Mouse (Mus musculus) frontal cortex, postnatal 14 days (tissue): ENCODE measurements at regions not wholly inside any gene's neighbourhood (a gene's known extent, or its start where the extent isn't known, plus 50 kb on each side); places are given as distances from the start of the nearest gene placed in this dataset.

Source experiments
- DNase-seq, 2 experiments: peaks; one replicate each; pipeline ENCODE4 v3.0.0; 2022; ENCODE audit warnings: low spot score in 2 of 2

DNA sequence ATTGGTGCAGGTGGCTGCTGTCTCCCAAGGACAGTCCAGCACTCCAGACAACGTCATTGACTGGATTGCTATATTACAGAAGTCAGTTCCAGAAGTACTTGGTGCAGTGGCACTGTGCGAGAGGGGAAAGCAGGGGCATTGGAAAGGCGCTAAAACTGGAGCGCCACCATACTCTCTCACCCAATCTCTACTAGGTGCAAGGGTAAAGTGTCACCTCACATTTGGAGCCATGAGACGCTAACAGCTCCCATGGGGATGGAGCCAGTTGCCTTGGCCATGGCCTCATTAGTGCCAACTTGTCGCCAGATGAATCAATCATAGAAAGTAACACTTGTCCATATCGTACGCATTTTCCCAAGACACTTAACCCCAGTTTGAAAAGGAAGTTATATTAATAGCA is 1617.2 kb upstream of the Gulo start:
- DNase-seq = no peak

DNA sequence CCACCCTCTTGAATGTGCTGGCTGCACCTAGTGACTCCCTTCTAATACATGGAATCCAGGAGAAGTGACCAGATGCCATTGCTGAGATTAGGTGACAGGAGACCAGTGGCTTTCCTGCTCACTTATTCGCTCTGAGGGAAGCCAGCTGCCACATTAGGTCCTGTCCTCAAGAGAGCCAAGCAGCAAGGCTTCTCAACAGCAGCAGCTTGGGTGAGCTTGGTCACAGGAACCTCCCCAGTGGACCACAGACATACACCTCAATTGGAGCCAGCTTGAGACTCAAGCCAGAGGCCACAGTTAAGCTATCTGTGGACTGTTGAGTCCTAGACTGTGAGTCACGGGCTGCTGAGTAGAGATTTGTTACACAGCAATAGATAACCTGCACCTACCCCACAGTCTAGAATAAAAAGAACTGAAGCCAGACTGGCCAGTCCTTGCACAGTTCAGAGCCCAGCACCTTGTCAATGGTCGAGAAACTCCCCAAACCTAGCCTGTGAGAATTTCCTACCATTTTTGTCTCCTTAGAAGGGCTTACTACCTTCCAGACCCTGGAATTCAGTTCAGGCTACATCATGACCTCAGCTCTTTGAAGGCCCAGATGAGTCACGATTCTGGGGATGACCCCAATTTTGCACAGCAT is 1615.0 kb upstream of the Gulo start:
- no peak for DNase-seq

DNA sequence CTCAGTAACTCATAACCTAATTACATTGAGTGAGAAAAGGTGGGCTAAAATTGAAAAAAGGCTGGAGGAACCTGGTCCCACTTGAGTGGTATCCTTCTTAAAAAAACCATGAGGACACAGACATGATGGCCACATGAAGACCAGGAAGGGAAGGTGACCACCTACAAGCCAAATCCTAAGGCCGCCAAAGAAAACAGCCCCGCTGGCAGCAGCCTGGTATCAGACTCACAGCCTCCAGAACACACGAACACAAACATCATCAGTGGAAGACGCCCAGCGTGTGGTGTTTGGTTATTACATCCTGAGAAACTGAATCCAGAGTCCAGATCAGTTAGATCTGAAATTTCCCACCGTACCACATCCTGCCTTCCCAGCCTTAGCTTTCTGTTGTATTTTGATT is 1613.9 kb upstream of the Gulo start:
- no peak for DNase-seq

DNA sequence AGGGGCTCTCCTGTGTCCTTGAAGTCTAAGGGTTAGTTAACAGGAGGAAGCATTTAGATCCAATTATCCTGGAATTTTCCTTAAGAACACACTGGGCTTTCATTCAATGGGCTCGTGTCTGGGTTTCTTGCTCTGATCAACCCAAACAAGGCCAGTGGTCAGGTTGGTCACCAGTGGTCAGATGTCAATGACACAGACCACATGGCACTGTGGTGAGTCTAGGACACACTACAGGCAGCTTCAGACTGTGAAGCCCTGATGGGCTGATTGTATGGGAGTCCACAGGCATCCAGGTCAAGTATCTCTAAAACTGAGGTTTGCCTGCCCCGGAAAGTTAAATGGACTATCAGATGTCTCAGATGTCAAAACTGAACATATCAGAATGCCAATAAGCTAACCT is 1612.5 kb upstream of the Gulo start:
- no peak for DNase-seq

DNA sequence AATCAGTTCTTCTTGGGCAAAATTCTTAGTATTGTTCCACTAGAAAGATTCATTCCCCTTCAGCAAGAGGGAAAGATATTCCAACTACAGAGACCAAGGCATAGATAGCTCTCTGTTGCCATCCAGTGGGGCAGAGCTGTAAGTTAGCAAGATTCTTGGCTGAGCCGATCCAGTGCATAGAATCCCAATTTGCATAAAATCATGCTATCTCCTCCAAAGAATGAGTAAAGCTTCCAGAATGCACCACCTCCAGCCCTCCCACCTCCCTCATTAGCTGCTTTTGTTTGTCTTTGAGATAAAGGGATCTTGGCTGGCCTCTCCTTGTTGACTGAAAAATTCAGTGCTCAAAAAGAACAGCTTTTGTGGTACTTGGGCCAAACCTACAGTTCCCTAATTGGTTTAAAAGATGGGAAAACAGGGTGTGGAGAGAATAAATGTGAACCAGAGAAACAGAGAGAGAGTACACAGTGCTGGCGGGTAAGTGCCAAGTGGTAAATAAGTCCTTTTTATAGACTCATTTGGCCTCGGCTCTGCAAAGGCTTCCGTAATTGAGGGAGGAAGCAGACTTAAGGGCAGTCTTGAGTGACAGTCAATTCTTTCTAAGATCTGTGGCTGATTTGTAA is 1612.0 kb upstream of the Gulo start:
- peak; percentile 33 to 56 for DNase-seq

DNA sequence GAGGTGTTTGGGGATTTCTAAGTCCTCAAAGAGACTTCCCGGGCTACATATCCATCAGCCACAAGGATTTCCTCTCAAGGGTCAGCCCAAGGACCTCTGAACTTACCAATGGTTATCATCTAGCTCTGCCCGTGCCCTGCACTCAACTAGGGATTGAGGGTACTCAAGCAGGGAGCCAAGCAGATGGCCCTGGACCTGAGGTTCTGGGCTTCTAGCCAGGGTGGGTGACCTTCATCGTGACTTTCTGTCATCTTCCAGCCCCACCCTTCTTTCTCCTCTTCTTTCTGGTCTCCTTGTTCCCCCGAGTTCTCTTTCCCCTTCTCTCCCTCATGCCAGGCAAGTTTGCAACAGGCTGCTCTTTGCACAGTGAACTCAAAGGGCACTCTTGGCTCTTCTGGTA is 1610.6 kb upstream of the Gulo start:
- DNase-seq = no peak

DNA sequence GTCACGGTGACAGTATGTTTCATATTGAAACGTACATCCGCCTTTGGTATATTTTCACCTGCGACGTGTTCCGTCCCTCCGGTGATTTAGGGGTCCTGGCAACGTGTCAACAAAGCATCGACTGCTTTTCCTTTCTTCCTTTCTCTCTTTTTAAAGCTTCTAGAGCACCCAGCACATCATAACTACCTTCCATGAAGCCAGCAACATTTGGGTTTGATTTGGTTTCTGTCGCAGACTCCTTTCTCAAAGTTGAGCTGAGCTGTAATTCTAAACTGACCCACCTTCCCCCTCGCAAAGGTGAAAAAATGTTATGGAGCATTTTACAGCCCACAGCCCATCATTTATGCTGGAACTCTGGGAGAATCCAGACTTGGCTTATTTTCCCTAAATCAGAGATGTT is 1605.4 kb upstream of the Gulo start:
- no peak for DNase-seq

DNA sequence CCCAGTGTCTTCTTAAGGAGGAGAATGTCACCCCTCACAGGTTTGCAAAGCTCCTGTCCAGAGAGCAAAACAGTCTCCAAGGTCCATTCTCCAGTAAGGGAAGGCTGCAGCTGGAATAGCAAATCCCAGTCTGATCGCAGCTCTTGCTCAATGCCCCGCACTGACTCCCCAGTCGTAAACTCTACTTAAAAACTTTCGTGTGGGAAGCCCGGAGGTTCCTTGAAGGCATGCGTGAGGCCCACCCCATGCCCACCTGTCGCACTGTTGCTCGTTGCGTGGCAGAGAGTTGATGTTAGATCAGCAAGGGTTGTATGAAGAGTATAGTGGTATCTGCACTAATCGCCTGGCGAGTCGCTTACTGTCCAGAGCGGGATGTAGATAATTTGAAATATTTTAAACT is 1604.7 kb upstream of the Gulo start:
- DNase-seq = no peak

DNA sequence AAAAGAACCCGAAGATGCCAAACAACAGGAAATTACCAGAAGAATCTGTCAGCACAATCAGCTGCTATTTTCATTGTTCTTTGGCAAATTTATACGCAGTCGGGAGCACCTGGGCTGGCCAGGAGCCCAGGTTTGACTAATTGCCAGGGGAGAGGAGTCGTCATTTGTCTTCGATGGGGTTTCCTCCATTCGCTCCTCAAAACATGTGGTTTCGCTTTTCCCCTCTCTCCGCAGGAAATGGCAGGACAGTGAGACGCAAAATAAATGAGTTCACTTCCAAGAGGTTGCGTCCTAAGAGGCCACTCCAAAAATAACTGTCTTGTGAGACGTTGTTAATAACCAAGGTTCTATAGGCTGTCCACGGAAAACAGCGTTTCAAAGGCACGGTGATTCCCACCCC is 1604.2 kb upstream of the Gulo start:
- no peak for DNase-seq

DNA sequence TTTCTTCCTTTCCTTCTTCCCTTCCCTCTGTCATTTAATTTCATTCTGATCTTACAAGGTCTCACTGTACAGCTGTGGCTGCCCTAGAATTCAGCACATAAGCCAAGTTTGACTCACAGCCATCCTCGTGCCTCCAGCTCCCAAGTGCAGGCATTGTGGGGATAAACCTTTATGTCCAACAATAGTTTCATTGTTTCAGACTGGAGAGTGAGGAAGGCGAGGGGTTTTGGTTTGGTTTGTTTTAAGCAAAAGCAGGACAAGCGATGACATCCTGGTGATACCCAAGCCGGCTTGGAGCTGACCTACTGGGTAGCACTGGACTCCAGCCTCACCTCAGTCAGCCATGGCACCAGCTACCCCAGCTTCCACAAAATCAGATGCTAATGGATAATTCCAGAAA is 1603.5 kb upstream of the Gulo start:
- DNase-seq = no peak

DNA sequence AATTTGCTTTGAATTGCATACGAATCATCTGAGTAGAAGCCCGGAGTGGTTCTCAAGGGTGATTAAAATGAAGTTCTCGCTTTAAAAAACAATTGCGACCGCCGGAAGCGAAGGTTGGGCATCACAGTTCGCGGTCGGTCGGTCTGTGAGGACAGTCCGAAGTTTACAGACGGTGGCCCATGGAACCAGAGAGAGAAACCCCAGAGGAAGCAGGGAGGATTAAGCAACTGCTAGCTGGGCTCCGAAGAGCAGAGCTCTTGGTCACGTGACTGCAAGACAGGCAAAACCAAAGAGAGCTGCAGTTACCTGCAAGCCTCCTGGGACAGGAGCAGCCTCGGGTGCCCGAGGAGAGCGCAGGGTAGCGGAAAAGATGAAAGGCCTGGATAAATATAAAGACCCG is 1599.3 kb upstream of the Gulo start:
- no peak for DNase-seq

DNA sequence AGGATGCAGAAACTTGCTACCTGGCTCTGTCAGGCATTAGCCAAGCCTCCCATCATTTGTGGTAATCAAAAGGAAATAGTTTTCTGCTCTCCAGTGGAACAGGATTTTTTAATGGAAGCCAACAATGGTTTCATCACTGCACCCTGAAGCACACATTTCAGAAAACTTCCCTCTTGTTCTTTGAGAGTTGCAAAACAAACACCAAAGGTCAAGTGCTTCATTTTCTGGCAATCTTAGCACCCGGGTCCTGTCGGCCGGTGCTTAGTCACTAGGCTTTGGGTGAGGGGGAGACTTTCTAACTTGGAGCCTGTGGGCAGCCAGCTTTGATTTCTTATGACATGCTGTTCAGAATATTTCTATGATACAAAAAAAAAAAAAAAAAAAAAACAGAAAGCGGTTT is 1594.0 kb upstream of the Gulo start:
- DNase-seq = no peak

DNA sequence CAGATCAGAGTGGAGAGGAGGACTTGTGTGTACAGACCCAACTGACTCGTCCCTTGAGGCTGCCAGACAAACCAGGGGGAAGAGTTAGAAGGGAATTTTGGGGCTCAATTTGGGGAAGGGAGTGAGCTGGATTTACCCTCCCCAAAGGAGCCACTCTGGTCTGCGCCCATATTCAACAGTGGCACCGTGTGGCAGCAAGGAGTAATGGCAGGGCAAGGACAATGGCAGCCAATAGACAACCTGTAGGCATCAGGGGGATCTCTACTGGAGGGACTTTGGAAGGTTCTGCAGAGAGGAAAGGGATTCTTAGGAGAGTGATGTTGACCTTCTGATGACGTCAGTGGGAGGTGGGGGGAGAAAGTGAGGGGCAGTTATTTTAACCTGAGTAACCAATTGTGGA is 1590.7 kb upstream of the Gulo start:
- DNase-seq = no peak

DNA sequence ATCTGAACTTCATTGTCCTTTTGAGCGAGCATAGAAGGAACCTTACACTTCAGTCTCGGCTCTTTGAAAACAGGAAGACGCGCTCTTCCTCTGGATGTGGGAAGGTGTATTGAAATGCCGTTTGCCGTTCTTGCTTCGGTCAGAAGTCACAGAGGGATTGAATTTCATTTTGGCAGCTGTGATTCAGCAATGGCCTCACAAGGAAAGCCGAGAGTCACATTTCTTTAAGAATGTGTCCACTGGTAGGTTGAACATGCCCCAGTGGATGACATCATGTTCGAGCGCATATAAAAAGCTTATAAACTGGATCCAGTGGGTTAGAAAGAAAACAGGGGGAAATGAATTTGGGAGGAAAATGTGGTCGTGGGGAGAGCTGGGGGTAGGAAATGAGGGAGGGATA is 1579.6 kb upstream of the Gulo start:
- DNase-seq = no peak

DNA sequence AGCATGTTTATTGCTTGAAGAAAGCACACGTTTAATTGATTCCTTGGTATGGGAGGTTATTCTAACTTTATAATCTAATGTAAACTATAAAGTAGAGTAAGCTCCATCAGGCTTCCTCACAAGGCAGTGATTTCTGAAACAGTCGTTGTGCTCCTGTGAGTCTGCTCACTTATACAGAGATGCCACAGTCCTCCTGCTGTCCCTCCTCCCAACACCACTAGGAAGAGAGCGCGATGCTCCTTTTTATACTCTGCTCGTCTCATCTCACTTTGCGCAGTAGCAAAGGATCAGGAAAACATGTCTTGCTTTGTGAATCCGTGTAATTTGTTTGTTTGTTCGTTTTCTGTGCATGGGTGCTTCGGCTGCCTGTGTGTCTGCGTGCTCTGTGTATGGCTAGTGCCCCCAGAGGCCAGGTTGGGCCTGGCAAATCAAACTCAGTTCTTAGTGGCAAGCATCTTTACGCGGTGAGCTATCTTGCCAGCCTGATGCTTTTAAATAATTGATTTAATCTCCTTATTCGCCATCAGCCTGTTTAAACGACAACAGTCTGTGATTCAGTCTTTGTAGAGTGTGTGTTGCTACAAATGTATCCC is 1575.5 kb upstream of the Gulo start:
- peak in 1 of 2 experiments; percentile 17 for DNase-seq

DNA sequence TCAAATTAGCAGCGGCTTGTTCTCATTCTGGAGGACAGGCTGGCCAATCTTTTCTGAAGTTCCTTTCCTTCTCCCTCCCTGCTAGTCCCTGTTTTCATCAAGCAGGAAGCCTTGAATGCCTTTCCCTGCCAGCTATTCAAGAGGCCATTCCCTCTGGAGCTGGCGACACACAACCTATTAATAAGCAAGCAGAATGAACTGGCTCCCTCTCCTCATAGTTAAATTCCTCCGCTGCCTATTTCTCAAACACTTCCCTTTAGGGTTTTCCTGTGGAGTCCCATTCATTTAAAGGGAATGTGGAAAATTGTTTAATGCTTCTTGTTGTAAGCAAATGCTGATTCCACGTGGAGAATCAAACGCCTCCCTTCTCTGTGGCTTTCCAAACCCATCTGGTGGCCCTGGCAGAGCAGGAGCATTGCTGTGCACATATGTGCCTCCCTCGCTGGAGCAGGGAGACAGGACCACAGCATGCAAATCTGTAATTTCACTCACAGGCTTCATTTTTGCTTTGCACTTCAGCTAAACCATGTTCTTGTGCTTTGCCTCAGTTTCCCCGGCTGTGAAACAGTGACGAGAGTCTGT is 1573.3 kb upstream of the Gulo start:
- no peak for DNase-seq

DNA sequence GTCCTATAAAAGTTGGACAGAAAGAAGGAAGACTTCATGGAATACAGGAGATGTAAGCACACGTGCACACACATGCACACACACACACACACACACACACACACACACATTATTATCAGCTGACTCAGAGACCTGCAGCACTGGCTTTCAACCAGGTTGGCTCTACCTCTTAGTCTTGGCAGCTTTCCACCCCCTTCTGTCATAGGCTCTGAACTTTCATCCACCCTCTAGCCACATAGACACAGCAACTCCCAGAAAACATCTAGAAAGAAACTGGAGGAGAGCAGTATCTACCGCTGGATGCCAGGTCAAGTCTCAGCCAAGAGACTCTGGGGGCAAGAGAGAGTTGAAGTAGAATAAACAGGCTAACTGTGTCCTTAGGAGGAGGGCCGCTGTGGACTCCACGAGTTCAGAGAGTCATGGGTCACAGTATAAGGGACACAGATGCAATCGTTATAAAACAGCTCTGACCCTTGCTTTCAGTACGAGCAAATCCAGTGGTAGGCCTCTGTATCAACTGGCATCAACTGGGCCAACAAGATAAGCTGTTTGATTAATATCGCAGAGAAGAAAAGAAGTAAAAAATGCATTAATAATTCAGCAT is 1565.4 kb upstream of the Gulo start:
- no peak for DNase-seq

DNA sequence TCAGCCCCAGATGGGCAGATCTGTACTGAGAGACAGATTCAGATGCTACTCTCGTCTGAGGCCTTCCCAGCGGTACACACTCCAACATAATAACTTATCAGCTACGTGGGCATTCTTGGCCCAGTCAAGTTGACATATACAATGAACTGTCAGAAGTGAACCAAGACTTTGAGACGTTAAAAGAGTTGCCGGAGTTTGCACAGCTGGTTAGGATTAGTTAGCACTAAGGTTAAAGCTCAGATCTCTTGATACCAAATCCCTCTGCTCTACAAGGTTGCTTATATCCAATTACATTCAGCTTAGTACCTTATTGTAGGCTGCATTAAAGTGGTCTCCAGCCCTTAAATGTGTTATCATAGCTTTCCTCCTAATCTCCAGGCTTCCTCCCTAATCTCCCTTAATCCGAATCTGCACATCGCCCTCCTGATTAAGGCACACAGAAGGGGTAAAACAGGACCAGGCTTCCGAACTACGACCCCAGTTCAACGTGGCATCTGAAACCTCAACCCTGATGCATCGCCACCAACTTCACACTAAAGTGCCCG is 1564.5 kb upstream of the Gulo start:
- no peak for DNase-seq

DNA sequence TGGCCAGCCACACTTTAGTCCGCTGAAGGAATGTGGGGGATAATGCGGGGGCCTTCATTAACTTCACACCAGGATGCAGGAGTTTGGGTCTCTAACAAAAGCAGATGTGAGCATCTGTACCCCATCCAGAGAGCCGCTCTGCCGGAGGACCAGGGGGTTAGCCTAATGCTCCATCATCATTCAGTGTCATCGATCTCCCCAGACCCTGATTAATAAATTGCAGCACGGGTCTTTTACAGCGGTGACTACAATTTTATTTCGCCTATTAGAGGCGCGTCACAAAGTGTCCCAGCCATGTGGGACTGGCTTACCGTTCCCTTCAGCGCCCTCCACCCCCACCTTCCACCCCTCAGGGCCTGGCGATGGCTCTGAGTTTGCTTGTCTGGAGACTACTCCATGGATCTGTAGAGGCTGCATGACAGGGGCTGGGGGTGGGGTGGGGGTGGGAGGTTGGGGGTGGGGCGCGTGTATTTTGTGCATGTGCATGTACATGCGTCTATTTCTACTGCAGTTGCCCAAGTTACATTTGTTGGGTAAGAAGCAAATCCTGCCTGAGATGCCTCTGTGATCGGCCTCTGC is 1560.8 kb upstream of the Gulo start:
- DNase-seq = no peak

DNA sequence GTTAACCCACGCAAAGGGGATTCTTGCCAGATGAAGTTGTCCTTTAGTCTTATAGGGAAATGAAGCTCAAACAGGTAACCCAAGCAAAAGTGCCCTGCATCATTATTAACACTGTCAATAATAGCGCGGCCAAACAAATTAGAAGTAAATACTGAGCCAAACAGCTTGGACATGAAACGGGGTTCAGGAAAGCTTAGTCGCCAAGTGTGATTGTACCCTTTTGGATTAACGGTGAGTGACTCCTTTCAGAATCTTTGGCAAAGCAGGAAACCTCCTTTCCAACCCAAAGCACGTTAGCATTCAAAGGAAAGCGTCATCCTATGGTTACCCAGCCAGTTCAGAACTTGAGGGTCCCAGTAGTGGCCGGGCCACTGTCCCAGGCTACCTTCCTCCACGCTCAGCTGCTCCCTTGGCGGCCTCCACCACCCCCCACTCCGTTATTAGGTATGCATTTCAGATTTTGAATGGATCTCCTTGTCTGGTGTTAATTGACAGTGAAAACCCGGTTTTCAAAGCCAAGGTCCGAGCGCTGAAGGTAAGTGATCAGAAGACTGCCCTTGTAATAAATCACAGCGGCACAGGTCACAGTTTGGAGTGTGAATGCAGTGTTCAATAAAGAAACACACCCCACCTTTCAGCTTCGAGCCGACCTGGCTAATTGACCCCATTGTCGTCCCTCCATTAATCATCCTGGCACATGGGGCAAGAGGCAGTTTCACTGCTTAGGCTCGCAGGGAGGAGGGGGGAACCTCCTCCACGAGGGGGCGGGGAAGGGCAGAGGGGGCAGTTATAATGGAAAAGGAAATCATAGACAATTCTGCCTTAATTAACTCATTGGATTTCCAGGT is 1560.1 kb upstream of the Gulo start:
- no peak for DNase-seq

DNA sequence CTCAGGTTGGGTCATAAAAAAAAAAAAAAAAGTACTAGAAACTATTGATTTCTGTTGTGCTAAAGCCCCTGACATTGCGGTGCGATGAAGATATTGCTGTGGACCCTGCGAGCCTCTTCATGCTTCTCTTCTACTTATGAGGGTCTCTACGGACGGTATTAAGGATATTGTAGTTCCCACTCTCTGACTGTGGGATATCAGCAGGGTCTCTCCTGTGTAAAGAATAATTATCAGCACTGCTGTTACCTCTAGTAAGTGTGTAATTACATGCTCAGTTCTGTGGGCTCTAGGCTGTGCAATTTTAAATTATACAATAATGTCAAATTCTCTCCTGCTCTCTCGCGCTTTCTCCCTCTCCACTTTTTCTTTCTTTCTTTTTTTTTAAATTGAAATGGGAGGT is 1545.9 kb upstream of the Gulo start:
- no peak for DNase-seq
